Mouse (Mus musculus) megakaryocyte, embryonic 14.5 days (primary cell): ENCODE results near the gene Lrrc37a. TPM values are rescaled to one million over a fixed set of nuclear protein-coding genes. Genes with fewer than 3 reads are reported as not detected.
A peak's percentile ranks its signal among the peaks of the same experiment; 100 is the strongest.
"Not testable (repeated sequence)": the region's sequence is repeated elsewhere in the genome, so short reads cannot be mapped to it uniquely, and the experiment has no call there.

Source experiments
- H3K27me3 ChIP-seq: replicated peaks from 2 replicates; pipeline ENCODE3; 2012; ENCODE audit warnings: inconsistent platforms
- H3K36me3 ChIP-seq: replicated peaks from 2 replicates; pipeline ENCODE3; 2012; ENCODE audit warnings: low read length, inconsistent platforms, mixed read lengths
- H3K4me1 ChIP-seq: 2 replicates; pipeline ENCODE4 v1.6.1; 2012; ENCODE audit warnings: inconsistent platforms
- H3K4me3 ChIP-seq: replicated peaks from 2 replicates; pipeline ENCODE3; 2012; ENCODE audit warnings: moderate library complexity, mild to moderate bottlenecking, inconsistent platforms
- H3K9me3 ChIP-seq: 2 replicates; pipeline ENCODE4 v1.6.1; 2012; ENCODE audit warnings: inconsistent platforms
- FLI1 ChIP-seq: IDR thresholded peaks from 2 replicates; pipeline ENCODE4 v1.6.1; 2012; ENCODE audit warnings: low read length, inconsistent platforms, mixed read lengths
- GATA1 ChIP-seq: IDR thresholded peaks from 3 replicates; pipeline ENCODE4 v1.6.1; 2012; ENCODE audit warnings: mixed read lengths, low read length, inconsistent platforms, borderline replicate concordance
- polyA plus RNA-seq: library from polyadenylated mRNA; stranded (reverse); fragments of >175 nt; gene quantifications from 2 replicates; pipeline ENCODE4 v1.2.3, GENCODE M21; 2012; ENCODE audit warnings: low replicate concordance; ENCODE audit not compliant: insufficient read depth

Gene Lrrc37a
- polyA plus RNA-seq, 1 experiment = not detected

DNA sequence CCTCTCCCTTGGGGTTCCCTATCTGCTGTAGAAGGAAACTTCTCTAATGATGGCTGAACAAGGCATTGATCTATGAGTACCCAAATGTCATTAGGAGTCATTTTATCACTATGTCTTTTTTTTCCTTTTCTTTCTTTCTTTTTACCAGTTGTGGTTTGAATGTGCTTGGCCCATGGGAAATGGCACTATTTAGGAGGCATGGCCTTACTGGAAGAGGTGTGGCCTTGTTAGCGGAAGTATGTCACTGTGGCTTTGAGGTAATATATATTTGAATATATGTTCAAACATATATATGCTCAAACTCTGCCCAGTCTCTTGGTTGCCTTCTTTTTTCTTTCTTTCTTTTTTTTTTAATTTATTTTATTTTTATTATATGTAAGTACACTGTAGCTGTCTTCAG, 90.9 kb downstream of the Lrrc37a start:
- H3K4me3 ChIP-seq = peak overlapping the region; percentile 99
- TF ChIP-seq GATA1 (no peak), FLI1 (no peak)
- peaks cover 16% of the 10 kb centered on the region for H3K36me3 ChIP-seq
- H3K9me3 ChIP-seq = no peaks in the 10 kb centered on the region
- H3K4me1 ChIP-seq = peaks cover 39% of the 10 kb centered on the region
- peaks cover 5% of the 10 kb centered on the region for H3K27me3 ChIP-seq

DNA sequence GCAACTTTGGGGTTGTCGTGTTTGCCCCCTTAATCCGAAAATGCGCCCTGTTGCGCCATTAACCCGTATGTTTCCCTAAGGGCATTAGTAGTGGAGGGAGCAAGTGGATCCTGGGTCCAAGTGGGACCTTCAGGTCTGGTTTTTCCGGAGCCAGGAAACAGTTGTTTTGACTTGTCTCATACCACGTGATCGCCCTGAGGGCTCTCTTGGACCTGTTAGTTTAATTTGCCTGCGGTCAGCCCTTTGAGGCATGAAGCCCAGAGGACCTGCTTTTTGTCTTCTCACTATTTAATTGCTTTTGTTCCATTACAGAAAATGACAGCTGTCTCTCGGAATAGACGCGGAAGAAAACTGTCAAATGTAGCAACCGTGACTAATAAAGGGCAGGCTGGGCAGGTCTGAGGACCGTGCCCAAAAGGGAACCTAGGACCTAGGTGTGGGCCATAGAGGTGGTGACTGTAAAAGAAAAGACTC, 91.4 kb downstream of the Lrrc37a start:
- TF ChIP-seq FLI1 (no peak), GATA1 (no peak)
- H3K36me3 ChIP-seq = peaks cover 21% of the 10 kb centered on the region
- peaks cover 5% of the 10 kb centered on the region for H3K27me3 ChIP-seq
- peaks cover 34% of the 10 kb centered on the region for H3K4me1 ChIP-seq
- H3K9me3 ChIP-seq = no peaks in the 10 kb centered on the region
- H3K4me3 ChIP-seq = peak overlapping the region; percentile 99

DNA sequence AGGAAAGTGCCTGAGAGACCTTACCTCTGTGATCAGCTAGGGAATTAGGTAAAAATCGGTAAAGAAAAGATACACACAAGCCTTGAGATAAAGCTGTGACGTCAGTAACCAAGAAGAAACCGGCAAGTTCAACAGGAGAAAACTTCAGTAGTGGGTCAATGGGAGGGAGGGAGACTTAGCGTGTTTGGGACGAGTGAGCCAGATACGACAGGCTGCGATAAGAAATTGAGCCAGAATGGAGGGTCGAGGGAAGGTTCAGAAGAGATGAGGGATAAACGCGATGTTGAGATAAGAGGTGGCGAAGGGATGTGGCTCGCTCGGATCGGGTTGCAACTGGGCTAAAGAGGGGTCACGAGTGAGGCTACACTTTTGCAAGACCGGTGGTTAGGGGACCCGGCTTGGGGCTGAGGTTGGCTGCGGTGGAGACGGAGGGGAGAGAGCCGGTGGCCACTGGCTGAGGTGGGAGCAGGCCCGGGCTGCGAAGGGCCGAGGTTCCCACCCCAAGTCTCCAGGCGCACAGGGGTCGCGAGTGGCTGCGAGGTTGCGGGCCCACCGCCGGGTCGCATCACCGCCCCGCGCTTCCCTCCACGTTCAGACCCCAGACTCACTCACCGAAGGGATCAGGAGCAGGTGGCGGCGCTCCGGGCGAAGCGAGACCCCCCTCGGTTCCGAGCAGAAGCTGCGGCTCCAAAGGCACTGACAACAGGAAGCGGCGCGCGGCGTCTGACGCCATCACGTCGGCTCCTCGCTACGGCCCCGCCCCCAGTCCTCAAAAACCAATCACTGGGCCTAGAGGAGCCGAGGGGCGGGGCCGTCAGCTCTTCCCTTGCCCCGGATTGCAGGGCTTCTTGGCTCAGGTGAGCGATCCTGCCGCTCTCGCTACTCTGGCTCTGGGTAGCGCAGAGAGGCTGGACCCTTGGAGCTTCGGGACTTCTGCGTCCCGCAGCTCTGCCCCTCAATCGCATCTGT, 92.1 kb downstream of the Lrrc37a start, which contains the start of gene Plekhm1:
Gene Plekhm1 (minus strand): TSS at position 707 of the 969 bp plus-strand sequence.
- no peaks in the 10 kb centered on the region for H3K9me3 ChIP-seq
- H3K4me3 ChIP-seq = peak within 1 kb of the TSS; percentile 99
- peaks cover 5% of the 10 kb centered on the region for H3K27me3 ChIP-seq
- H3K4me1 ChIP-seq = peaks cover 32% of the 10 kb centered on the region
- TF ChIP-seq GATA1 = 0 out of 3 replicates have a peak, but pooled peaks have one; percentile 49
- TF ChIP-seq FLI1 = no peak
- peaks cover 29% of the 10 kb centered on the region for H3K36me3 ChIP-seq

DNA sequence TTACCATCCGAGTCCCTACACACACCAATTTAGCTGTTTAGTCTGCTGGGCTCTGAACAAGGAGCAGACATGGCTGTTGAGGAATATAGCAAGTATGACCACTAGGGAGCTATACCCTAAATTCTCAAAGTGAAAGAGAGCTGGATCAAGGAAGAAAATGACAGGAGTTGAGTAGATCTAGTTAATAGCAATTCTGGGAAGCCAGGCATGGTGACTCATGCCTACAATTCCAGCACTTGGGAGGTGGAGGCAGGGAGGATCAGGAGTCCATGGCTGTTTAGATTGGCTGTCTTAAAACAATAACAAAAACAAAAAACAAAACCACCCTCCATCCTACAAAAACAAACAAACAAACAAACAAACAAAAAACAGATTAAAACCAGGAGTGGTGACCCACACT, 93.1 kb downstream of the Lrrc37a start:
- Histone ChIP-seq H3K27me3 (peaks cover 5% of the 10 kb centered on the region), H3K4me3 (peak overlapping the region; percentile 99), H3K4me1 (peaks cover 36% of the 10 kb centered on the region), H3K9me3 (no peaks in the 10 kb centered on the region), H3K36me3 (peaks cover 34% of the 10 kb centered on the region)
- no peak for TF ChIP-seq FLI1
- TF ChIP-seq GATA1 = no peak

DNA sequence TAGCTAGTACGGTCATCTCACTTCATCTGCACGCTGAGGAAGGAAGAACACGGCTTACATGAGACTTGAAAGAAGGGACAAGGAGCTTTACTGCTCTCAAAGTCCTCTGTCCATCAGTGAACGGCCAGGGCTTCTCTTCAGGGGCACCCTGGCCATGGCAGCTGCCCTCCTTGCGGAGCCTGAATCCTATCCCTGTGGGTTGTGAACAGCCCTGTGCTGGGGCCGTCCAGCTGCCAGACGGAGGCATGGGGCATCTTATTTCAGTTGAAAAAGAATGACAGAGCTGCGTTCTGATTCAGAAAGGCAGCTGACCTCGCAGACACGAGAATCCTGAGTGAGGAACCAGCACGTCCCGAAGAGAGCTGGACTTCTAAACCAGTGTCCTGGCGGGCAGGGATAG, 95.5 kb downstream of the Lrrc37a start:
- H3K27me3 ChIP-seq = no peaks in the 10 kb centered on the region
- TF ChIP-seq GATA1 (no peak), FLI1 (no peak)
- H3K4me3 ChIP-seq = no peak overlapping the region
- peaks cover 53% of the 10 kb centered on the region for H3K36me3 ChIP-seq
- peaks cover 42% of the 10 kb centered on the region for H3K4me1 ChIP-seq
- H3K9me3 ChIP-seq = no peaks in the 10 kb centered on the region

DNA sequence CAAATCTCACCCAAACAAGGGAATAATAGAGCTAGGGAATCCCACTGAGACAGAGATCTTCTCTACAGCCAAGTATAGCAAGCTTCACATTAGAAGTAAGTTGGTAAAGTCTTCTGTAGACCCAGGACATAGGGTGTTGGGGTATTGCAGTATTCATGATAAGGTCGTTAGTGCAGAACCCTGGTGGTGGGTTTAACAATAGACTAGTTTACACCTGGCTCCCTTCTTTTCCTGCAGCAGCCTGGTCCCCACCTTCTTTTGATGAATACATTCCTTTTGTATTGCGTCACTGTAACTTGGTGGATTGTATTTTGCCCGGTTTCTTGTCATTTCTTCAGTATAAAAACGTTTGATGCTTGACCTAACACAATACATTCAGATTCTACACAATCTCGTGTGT, 97.3 kb downstream of the Lrrc37a start:
- not testable (repeated sequence) for H3K9me3 ChIP-seq, H3K4me3 ChIP-seq, H3K27me3 ChIP-seq
- Histone ChIP-seq H3K4me1 (peaks cover 39% of the 10 kb centered on the region), H3K36me3 (peaks cover 69% of the 10 kb centered on the region)

DNA sequence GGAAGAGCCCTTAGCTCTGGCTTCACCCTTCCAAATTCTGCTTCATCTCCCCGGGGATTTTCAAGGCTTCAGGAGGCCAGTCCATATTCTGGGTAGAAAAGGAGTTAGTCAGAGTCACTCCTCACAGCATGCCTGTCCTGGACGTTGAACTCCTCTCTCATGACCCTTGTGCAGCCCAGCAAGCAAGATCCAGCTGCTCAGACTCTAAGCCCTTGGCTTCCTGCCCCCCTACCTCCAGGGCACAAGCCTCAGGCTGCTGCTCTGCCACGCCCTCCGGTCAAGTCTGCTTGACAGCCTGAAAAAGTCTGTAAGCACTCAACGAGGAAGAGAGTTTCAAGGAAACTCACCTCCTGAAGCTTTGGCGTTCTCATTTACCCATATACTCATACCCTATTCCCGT, 97.8 kb downstream of the Lrrc37a start:
- Histone ChIP-seq H3K27me3 (no peaks in the 10 kb centered on the region), H3K36me3 (peaks cover 74% of the 10 kb centered on the region), H3K4me1 (peaks cover 34% of the 10 kb centered on the region), H3K9me3 (no peaks in the 10 kb centered on the region), H3K4me3 (no peak overlapping the region)
- TF ChIP-seq FLI1 (no peak), GATA1 (no peak)

DNA sequence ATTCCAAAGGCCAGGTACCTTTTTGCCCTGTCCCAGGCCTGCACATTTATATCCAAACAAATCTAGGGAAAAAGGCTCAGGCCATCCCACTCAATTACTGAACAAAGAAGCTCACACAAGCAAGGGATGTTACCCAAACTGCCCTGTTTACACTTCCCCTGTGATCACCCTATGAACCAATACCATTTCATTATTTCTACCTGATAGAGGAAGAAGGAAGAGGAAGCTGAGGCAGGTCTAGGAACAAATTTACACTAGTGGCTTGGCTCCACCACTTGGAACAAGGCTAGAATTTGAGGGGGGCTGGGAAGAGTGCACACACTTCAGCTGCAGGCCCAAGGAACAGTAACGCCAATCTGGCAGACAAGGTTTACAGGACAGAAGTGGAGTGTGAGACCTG, 98.6 kb downstream of the Lrrc37a start:
- Histone ChIP-seq H3K4me3 (no peak overlapping the region), H3K36me3 (peaks cover 80% of the 10 kb centered on the region), H3K9me3 (no peaks in the 10 kb centered on the region), H3K4me1 (peaks cover 26% of the 10 kb centered on the region), H3K27me3 (no peaks in the 10 kb centered on the region)
- no peak for TF ChIP-seq GATA1

DNA sequence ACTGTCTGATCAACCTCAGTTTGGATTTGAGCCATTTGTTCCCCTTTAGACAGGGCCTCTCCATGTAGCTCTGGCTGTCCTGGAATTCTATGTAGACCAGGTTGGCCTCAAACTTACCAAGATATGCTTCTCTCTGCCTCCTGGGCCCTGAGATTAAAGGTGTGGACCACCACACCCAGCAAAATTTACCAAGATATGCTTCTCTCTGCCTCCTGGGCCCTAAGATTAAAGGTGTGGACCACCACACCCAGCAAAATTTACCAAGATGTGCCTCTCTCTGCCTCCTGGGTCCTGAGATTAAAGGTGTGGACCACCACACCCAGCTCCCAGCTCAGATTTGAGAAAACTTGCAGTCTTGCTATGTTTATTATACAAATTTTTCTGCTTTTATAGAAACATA, 99.8 kb downstream of the Lrrc37a start:
- Histone ChIP-seq H3K9me3 (no peaks in the 10 kb centered on the region), H3K4me1 (peaks cover 26% of the 10 kb centered on the region)
- TF ChIP-seq GATA1 (no peak), FLI1 (no peak)

DNA sequence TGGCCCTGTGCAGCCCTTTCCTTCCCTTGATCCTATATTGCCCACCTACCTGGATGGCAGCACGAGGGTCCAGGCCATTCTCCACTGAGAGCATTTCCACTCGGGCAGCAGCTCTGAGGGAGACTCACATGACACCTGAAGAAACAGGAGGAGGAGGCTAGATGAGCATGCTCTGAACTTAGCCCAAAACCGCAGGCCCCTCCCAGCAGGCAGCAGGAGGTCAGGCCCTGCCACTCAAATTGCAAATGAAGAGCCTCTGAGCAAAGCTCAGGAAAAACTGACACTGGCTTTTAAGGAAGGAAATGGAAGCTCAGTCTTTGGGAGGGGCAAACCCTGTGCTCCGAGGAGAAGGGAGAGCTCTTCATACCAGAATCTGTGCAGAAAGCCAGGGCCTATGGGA, 100.6 kb downstream of the Lrrc37a start:
- H3K4me3 ChIP-seq = peak overlapping the region; percentile 66
- peaks cover 82% of the 10 kb centered on the region for H3K36me3 ChIP-seq
- H3K27me3 ChIP-seq = no peaks in the 10 kb centered on the region

More for the DNA sequence above, 99.8 kb downstream of the Lrrc37a start:
- H3K36me3 ChIP-seq = peaks cover 83% of the 10 kb centered on the region
- H3K27me3 ChIP-seq = no peaks in the 10 kb centered on the region
- H3K4me3 ChIP-seq = no peak overlapping the region

DNA sequence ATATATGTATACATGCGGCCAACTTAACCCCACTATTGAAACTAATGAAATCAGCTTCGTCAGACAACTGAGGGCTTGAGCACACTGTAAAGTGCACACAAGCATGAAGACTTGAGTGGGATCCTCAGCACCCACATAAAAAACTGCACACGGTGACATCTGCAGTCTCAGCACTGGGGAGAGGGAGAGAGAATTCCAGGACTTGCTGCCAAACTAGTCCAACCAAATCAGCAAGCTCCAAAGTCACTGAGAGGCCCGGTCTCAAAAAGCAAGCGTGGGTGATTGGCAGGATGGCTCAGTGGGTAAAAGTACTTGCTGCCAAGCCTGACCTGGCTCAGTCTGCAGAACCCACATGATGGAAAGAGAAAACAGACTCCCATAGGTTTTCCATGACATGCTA, 101.7 kb downstream of the Lrrc37a start:
- Histone ChIP-seq H3K4me1 (peaks cover 22% of the 10 kb centered on the region), H3K9me3 (no peaks in the 10 kb centered on the region), H3K27me3 (no peaks in the 10 kb centered on the region), H3K36me3 (peaks cover 79% of the 10 kb centered on the region), H3K4me3 (no peak overlapping the region)
- TF ChIP-seq FLI1 (no peak), GATA1 (no peak)

More for the DNA sequence above, 100.6 kb downstream of the Lrrc37a start:
- TF ChIP-seq FLI1 = no peak
- TF ChIP-seq GATA1 = no peak
- Histone ChIP-seq H3K9me3 (no peaks in the 10 kb centered on the region), H3K4me1 (peaks cover 24% of the 10 kb centered on the region)
